Mouse (Mus musculus) left cerebral cortex, adult 2 months (tissue): ENCODE results near the gene Fam189a1. TPM values are rescaled to one million over a fixed set of nuclear protein-coding genes. Genes with fewer than 3 reads are reported as not detected.

ENCODE experiments used
- DNase-seq, 2 experiments: peaks; one replicate each; pipeline ENCODE4 v3.0.0; 2021 to 2022; ENCODE audit warnings: low spot score in 2 of 2, mixed read lengths in 1 of 2; ENCODE audit errors: extremely low spot score in 1 of 2
- H3K27ac ChIP-seq: fragments of 200-600 bp; 2 replicates; pipeline ENCODE4 v1.8.1; 2022
- H3K4me3 ChIP-seq: fragments of 200-600 bp; 2 replicates; pipeline ENCODE4 v1.8.1; 2022
- CTCF ChIP-seq: fragments of 200-600 bp; IDR thresholded peaks from 2 replicates; pipeline ENCODE4 v1.8.1; 2022; ENCODE audit warnings: antibody characterized with exemption, mild to moderate bottlenecking, moderate library complexity
- intact Hi-C: fragments of 180-260 bp; cut with DNase I; formaldehyde crosslinking; loops from one replicate; pipeline ENCODE4 v1.15.1; 2025
- total RNA-seq, 2 experiments: library from RNA; stranded (reverse); gene quantifications; 2 replicates each; pipeline ENCODE4 v1.2.3; 2021

Gene Fam189a1
- total RNA-seq, 2 experiments from 2014 or later, result 60.6 to 62.7 TPM

GRCm38 (mm10) chr7:65064638-65065037 is 91.7 kb downstream of the Fam189a1 start:
- H3K4me3 ChIP-seq, result no peak overlapping the region
- no peak for TF ChIP-seq CTCF
- no peak for DNase-seq
- H3K27ac ChIP-seq, result no peak overlapping the region
- intact Hi-C loops, result no loop called here

GRCm38 (mm10) chr7:65064096-65064495 is 92.3 kb downstream of the Fam189a1 start:
- no peak for TF ChIP-seq CTCF
- intact Hi-C loops, result no loop called here
- H3K27ac ChIP-seq, result no peak overlapping the region
- DNase-seq, result no peak
- H3K4me3 ChIP-seq, result no peak overlapping the region

GRCm38 (mm10) chr7:65060163-65060799 is 96.1 kb downstream of the Fam189a1 start:
- intact Hi-C loops, result no loop called here
- H3K4me3 ChIP-seq, result no peak overlapping the region
- no peak for TF ChIP-seq CTCF
- no peak overlapping the region for H3K27ac ChIP-seq
- no peak for DNase-seq

GRCm38 (mm10) chr7:65056864-65057263 is 99.5 kb downstream of the Fam189a1 start:
- TF ChIP-seq CTCF, result no peak
- DNase-seq, result no peak
- intact Hi-C loops, result no loop called here
- no peak overlapping the region for H3K27ac ChIP-seq
- H3K4me3 ChIP-seq, result no peak overlapping the region

- no peak for DNase-seq
- intact Hi-C loops, result no loop called here
- TF ChIP-seq CTCF, result no peak
- Histone ChIP-seq H3K4me3 (no peak overlapping the region), H3K27ac (no peak overlapping the region)
Measured at GRCm38 (mm10) chr7:65051986-65052385, 104.4 kb downstream of the Fam189a1 start.

GRCm38 (mm10) chr7:65049236-65049954 is 107.0 kb downstream of the Fam189a1 start:
- Histone ChIP-seq H3K4me3 (no peak overlapping the region), H3K27ac (no peak overlapping the region)
- intact Hi-C loops, result no loop called here
- DNase-seq, result no peak
- no peak for TF ChIP-seq CTCF

- no peak for DNase-seq
- TF ChIP-seq CTCF, result no peak
- intact Hi-C loops, result no loop called here
- no peak overlapping the region for H3K27ac ChIP-seq
- no peak overlapping the region for H3K4me3 ChIP-seq
Measured at GRCm38 (mm10) chr7:65047700-65048099, 108.7 kb downstream of the Fam189a1 start.

GRCm38 (mm10) chr7:65046690-65047089 is 109.7 kb downstream of the Fam189a1 start:
- no peak for TF ChIP-seq CTCF
- Histone ChIP-seq H3K27ac (no peak overlapping the region), H3K4me3 (no peak overlapping the region)
- no peak for DNase-seq
- intact Hi-C loops, result no loop called here

GRCm38 (mm10) chr7:65044280-65044679 is 112.1 kb downstream of the Fam189a1 start:
- intact Hi-C loops, result no loop called here
- H3K4me3 ChIP-seq, result no peak overlapping the region
- DNase-seq, result no peak
- TF ChIP-seq CTCF, result no peak
- no peak overlapping the region for H3K27ac ChIP-seq

- intact Hi-C loops, result no loop called here
- H3K27ac ChIP-seq, result no peak overlapping the region
- TF ChIP-seq CTCF, result no peak
- DNase-seq, result no peak
- no peak overlapping the region for H3K4me3 ChIP-seq
Measured at GRCm38 (mm10) chr7:65041106-65041505, 115.3 kb downstream of the Fam189a1 start.

GRCm38 (mm10) chr7:65031741-65032140 is 124.6 kb downstream of the Fam189a1 start:
- no peak for DNase-seq
- Histone ChIP-seq H3K4me3 (no peak overlapping the region), H3K27ac (no peak overlapping the region)
- no peak for TF ChIP-seq CTCF
- intact Hi-C loops, result no loop called here

GRCm38 (mm10) chr7:65031195-65031594 is 125.2 kb downstream of the Fam189a1 start:
- intact Hi-C loops, result no loop called here
- no peak for DNase-seq
- Histone ChIP-seq H3K4me3 (no peak overlapping the region), H3K27ac (no peak overlapping the region)
- TF ChIP-seq CTCF, result no peak

- no peak for DNase-seq
- H3K27ac ChIP-seq, result no peak overlapping the region
- TF ChIP-seq CTCF, result no peak
- intact Hi-C loops, result no loop called here
- no peak overlapping the region for H3K4me3 ChIP-seq
Measured at GRCm38 (mm10) chr7:65029985-65030384, 126.4 kb downstream of the Fam189a1 start.
